Mouse (Mus musculus): ENCODE data around the gene Olfr1184. TPM values are rescaled to one million over a fixed set of nuclear protein-coding genes. Genes with fewer than 3 reads are reported as not detected.
"Not testable (repeated sequence)": the region's sequence is repeated elsewhere in the genome, so short reads cannot be mapped to it uniquely, and the experiment has no call there.

Gene Olfr1184
- not detected in 2 replicates for polyA plus RNA-seq (2015; fragmentation: Nextera tagmentation; extraction: Ambion mirVana)

- no peaks in the 10 kb centered on the region for H3K4me1 ChIP-seq (ENCODE audit: control insufficient read depth, insufficient read depth, low read length)
Observed at GRCm38 (mm10) chr2:88483298-88483697, at the start of gene Olfr1184. Gene Olfr1184, plus strand, starts transcription at chr2:88483598.

GRCm38 (mm10) chr2:88449031-88449430, 34.4 kb upstream of the Olfr1184 start, which contains the start of gene Gm13757:
Gene Gm13757, minus strand, starts transcription at chr2:88449131.
- Histone ChIP-seq H3K9ac (ENCODE audit: low read depth, low read length) (no peak within 1 kb of the TSS), H3K27me3 (ENCODE audit: control insufficient read depth, insufficient read depth, low read depth, low read length) (no peaks in the 10 kb centered on the region), H3K27ac (ENCODE audit: low read length) (no peak within 1 kb of the TSS), H3K9me3 (replicated peaks; ENCODE audit: control insufficient read depth, low read length, poor library complexity, severe bottlenecking) (no peaks in the 10 kb centered on the region), H3K4me1 (ENCODE audit: control insufficient read depth, insufficient read depth, low read length) (no peaks in the 10 kb centered on the region), H3K4me3 (ENCODE audit: low read depth, low read length) (no peak within 1 kb of the TSS), H3K4me2 (ENCODE audit: low read length) (no peak within 1 kb of the TSS), H3K36me3 (ENCODE audit: control insufficient read depth, insufficient read depth, low read length) (no peaks in the 10 kb centered on the region)
- 85% methylated on average over 1 of the region's 1 CpGs for WGBS
- no peak for ATAC-seq

More at GRCm38 (mm10) chr2:88483298-88483697, at the start of gene Olfr1184:
- ATAC-seq = no peak
- H3K4me3 ChIP-seq (ENCODE audit: low read depth, low read length) = no peak within 1 kb of the TSS
- H3K27me3 ChIP-seq (ENCODE audit: control insufficient read depth, insufficient read depth, low read depth, low read length) = no peaks in the 10 kb centered on the region
- no peak within 1 kb of the TSS for H3K4me2 ChIP-seq (ENCODE audit: low read length)
- 91% methylated on average over 2 of the region's 2 CpGs for WGBS
- H3K9me3 ChIP-seq (replicated peaks; ENCODE audit: control insufficient read depth, low read length, poor library complexity, severe bottlenecking) = no peaks in the 10 kb centered on the region
- H3K9ac ChIP-seq (ENCODE audit: low read depth, low read length) = no peak within 1 kb of the TSS
- no peak within 1 kb of the TSS for H3K27ac ChIP-seq (ENCODE audit: low read length)
- H3K36me3 ChIP-seq (ENCODE audit: control insufficient read depth, insufficient read depth, low read length) = no peaks in the 10 kb centered on the region

- not testable (repeated sequence) for H3K4me3 ChIP-seq (ENCODE audit: low read depth, low read length); H3K9me3 ChIP-seq (replicated peaks; ENCODE audit: control insufficient read depth, low read length, poor library complexity, severe bottlenecking); H3K9ac ChIP-seq (ENCODE audit: low read depth, low read length); H3K4me1 ChIP-seq (ENCODE audit: control insufficient read depth, insufficient read depth, low read length); ATAC-seq; H3K27me3 ChIP-seq (ENCODE audit: control insufficient read depth, insufficient read depth, low read depth, low read length); H3K4me2 ChIP-seq (ENCODE audit: low read length); H3K27ac ChIP-seq (ENCODE audit: low read length); H3K36me3 ChIP-seq (ENCODE audit: control insufficient read depth, insufficient read depth, low read length)
- 83% methylated on average over 1 of the region's 1 CpGs for WGBS
Observed at GRCm38 (mm10) chr2:88454567-88454966, 28.8 kb upstream of the Olfr1184 start, which contains the start of gene Olfr1183. Gene Olfr1183, plus strand, starts transcription at chr2:88454867.

- no peak for ATAC-seq
- 73% methylated on average over 2 of the region's 2 CpGs for WGBS
Observed at GRCm38 (mm10) chr2:88493020-88493419, 9.6 kb downstream of the Olfr1184 start, which contains the start of gene Olfr1185-ps1. Gene Olfr1185-ps1, plus strand, starts transcription at chr2:88493320.

GRCm38 (mm10) chr2:88518251-88518650, 34.9 kb downstream of the Olfr1184 start, which contains the start of gene Olfr1186:
Gene Olfr1186, plus strand, starts transcription at chr2:88518551.
- no peak for ATAC-seq
- Histone ChIP-seq H3K27ac (ENCODE audit: low read length) (no peak within 1 kb of the TSS), H3K4me2 (ENCODE audit: low read length) (no peak within 1 kb of the TSS), H3K9ac (ENCODE audit: low read depth, low read length) (no peak within 1 kb of the TSS), H3K4me3 (ENCODE audit: low read depth, low read length) (no peak within 1 kb of the TSS), H3K27me3 (ENCODE audit: control insufficient read depth, insufficient read depth, low read depth, low read length) (no peaks in the 10 kb centered on the region), H3K4me1 (ENCODE audit: control insufficient read depth, insufficient read depth, low read length) (no peaks in the 10 kb centered on the region), H3K36me3 (ENCODE audit: control insufficient read depth, insufficient read depth, low read length) (no peaks in the 10 kb centered on the region), H3K9me3 (replicated peaks; ENCODE audit: control insufficient read depth, low read length, poor library complexity, severe bottlenecking) (no peaks in the 10 kb centered on the region)
- WGBS = 89% methylated on average over 2 of the region's 2 CpGs

More at GRCm38 (mm10) chr2:88493020-88493419, 9.6 kb downstream of the Olfr1184 start, which contains the start of gene Olfr1185-ps1:
- Histone ChIP-seq H3K4me2 (ENCODE audit: low read length) (no peak within 1 kb of the TSS), H3K4me3 (ENCODE audit: low read depth, low read length) (no peak within 1 kb of the TSS), H3K27me3 (ENCODE audit: control insufficient read depth, insufficient read depth, low read depth, low read length) (no peaks in the 10 kb centered on the region), H3K4me1 (ENCODE audit: control insufficient read depth, insufficient read depth, low read length) (no peaks in the 10 kb centered on the region), H3K9ac (ENCODE audit: low read depth, low read length) (no peak within 1 kb of the TSS), H3K9me3 (replicated peaks; ENCODE audit: control insufficient read depth, low read length, poor library complexity, severe bottlenecking) (no peaks in the 10 kb centered on the region), H3K36me3 (ENCODE audit: control insufficient read depth, insufficient read depth, low read length) (no peaks in the 10 kb centered on the region), H3K27ac (ENCODE audit: low read length) (no peak within 1 kb of the TSS)

- Histone ChIP-seq H3K27ac (ENCODE audit: low read length) (no peak overlapping the region), H3K27me3 (ENCODE audit: control insufficient read depth, insufficient read depth, low read depth, low read length) (no peaks in the 10 kb centered on the region), H3K4me2 (ENCODE audit: low read length) (no peak overlapping the region), H3K4me3 (ENCODE audit: low read depth, low read length) (no peak overlapping the region), H3K36me3 (ENCODE audit: control insufficient read depth, insufficient read depth, low read length) (no peaks in the 10 kb centered on the region), H3K9ac (ENCODE audit: low read depth, low read length) (no peak overlapping the region), H3K4me1 (ENCODE audit: control insufficient read depth, insufficient read depth, low read length) (no peaks in the 10 kb centered on the region), H3K9me3 (replicated peaks; ENCODE audit: control insufficient read depth, low read length, poor library complexity, severe bottlenecking) (no peaks in the 10 kb centered on the region)
- 74% methylated on average over 3 of the region's 3 CpGs for WGBS
- ATAC-seq = no peak
Observed at GRCm38 (mm10) chr2:88525720-88526119, 42.3 kb downstream of the Olfr1184 start.

Other genes starting within 250 kb of the Olfr1184 start
- gene Olfr1173, start 203.7 kb upstream of the Olfr1184 start, polyA plus RNA-seq (2015; fragmentation: Nextera tagmentation; extraction: Ambion mirVana) = not detected in 2 replicates
- not detected in 2 replicates for gene Olfr1174-ps, start 168.5 kb upstream of the Olfr1184 start, polyA plus RNA-seq (2015; fragmentation: Nextera tagmentation; extraction: Ambion mirVana)
- gene Olfr1175-ps, start 156.4 kb upstream of the Olfr1184 start, polyA plus RNA-seq (2015; fragmentation: Nextera tagmentation; extraction: Ambion mirVana) = not detected in 2 replicates
- gene Olfr1176, start 146.9 kb upstream of the Olfr1184 start, polyA plus RNA-seq (2015; fragmentation: Nextera tagmentation; extraction: Ambion mirVana) = not detected in 2 replicates
- gene Olfr1177-ps, start 137.1 kb upstream of the Olfr1184 start, polyA plus RNA-seq (2015; fragmentation: Nextera tagmentation; extraction: Ambion mirVana) = not detected in 2 replicates
- gene Olfr1178, start 96.5 kb upstream of the Olfr1184 start, polyA plus RNA-seq (2015; fragmentation: Nextera tagmentation; extraction: Ambion mirVana) = not detected in 2 replicates
- gene Olfr1179, start 77.1 kb upstream of the Olfr1184 start, polyA plus RNA-seq (2015; fragmentation: Nextera tagmentation; extraction: Ambion mirVana) = not detected in 2 replicates
- not detected in 2 replicates for gene Olfr1180, start 64.4 kb upstream of the Olfr1184 start, polyA plus RNA-seq (2015; fragmentation: Nextera tagmentation; extraction: Ambion mirVana)
- not detected in 2 replicates for gene Olfr1181, start 57.4 kb upstream of the Olfr1184 start, polyA plus RNA-seq (2015; fragmentation: Nextera tagmentation; extraction: Ambion mirVana)
- not detected in 2 replicates for gene Gm13757, start 34.5 kb upstream of the Olfr1184 start, polyA plus RNA-seq (2015; fragmentation: Nextera tagmentation; extraction: Ambion mirVana)
- not detected in 2 replicates for gene Olfr1183, start 28.7 kb upstream of the Olfr1184 start, polyA plus RNA-seq (2015; fragmentation: Nextera tagmentation; extraction: Ambion mirVana)
- gene Olfr1185-ps1, start 9.7 kb downstream of the Olfr1184 start, polyA plus RNA-seq (2015; fragmentation: Nextera tagmentation; extraction: Ambion mirVana) = not detected in 2 replicates
- gene Olfr1186, start 35.0 kb downstream of the Olfr1184 start, polyA plus RNA-seq (2015; fragmentation: Nextera tagmentation; extraction: Ambion mirVana) = not detected in 2 replicates
- not detected in 2 replicates for gene Olfr1188, start 73.3 kb downstream of the Olfr1184 start, polyA plus RNA-seq (2015; fragmentation: Nextera tagmentation; extraction: Ambion mirVana)
- not detected in 2 replicates for gene Olfr1189, start 102.9 kb downstream of the Olfr1184 start, polyA plus RNA-seq (2015; fragmentation: Nextera tagmentation; extraction: Ambion mirVana)
- gene Olfr1191-ps1, start 156.9 kb downstream of the Olfr1184 start, polyA plus RNA-seq (2015; fragmentation: Nextera tagmentation; extraction: Ambion mirVana) = not detected in 2 replicates
- gene Olfr1192-ps1, start 164.9 kb downstream of the Olfr1184 start, polyA plus RNA-seq (2015; fragmentation: Nextera tagmentation; extraction: Ambion mirVana) = not detected in 2 replicates
- gene Olfr1193, start 192.0 kb downstream of the Olfr1184 start, polyA plus RNA-seq (2015; fragmentation: Nextera tagmentation; extraction: Ambion mirVana) = not detected in 2 replicates
- gene Olfr1195, start 205.6 kb downstream of the Olfr1184 start, polyA plus RNA-seq (2015; fragmentation: Nextera tagmentation; extraction: Ambion mirVana) = not detected in 2 replicates
- not detected in 2 replicates for gene Olfr1196, start 221.0 kb downstream of the Olfr1184 start, polyA plus RNA-seq (2015; fragmentation: Nextera tagmentation; extraction: Ambion mirVana)
- not detected in 2 replicates for gene Olfr1197, start 248.8 kb downstream of the Olfr1184 start, polyA plus RNA-seq (2015; fragmentation: Nextera tagmentation; extraction: Ambion mirVana)

Data from midbrain, embryonic 16.5 days (tissue).